Mouse (Mus musculus) embryonic facial prominence, embryonic 13.5 days (tissue): ENCODE results near the gene Zfp442. TPM values are rescaled to one million over a fixed set of nuclear protein-coding genes. Genes with fewer than 3 reads are reported as not detected.
"Not testable (repeated sequence)": the region's sequence is repeated elsewhere in the genome, so short reads cannot be mapped to it uniquely, and the experiment has no call there.

ENCODE experiments used
- ATAC-seq: fragments of 200-750 bp; cut with Nextera tagmentation; 2 replicates; pipeline ENCODE4 v1.8.0; 2017; ENCODE audit warnings: low read depth; ENCODE audit not compliant: insufficient number of reproducible peaks, insufficient read depth, low FRiP score, low TSS enrichment
- H3K27ac ChIP-seq: fragments of 300-500 bp; sonication (generic); 2 replicates; pipeline ENCODE4 v1.5.1; 2015; ENCODE audit warnings: moderate library complexity, mild to moderate bottlenecking, inconsistent platforms
- H3K27me3 ChIP-seq: fragments of 300-500 bp; sonication (generic); 2 replicates; pipeline ENCODE4 v1.6.1; 2015; ENCODE audit warnings: mild to moderate bottlenecking, inconsistent platforms
- H3K36me3 ChIP-seq: fragments of 300-500 bp; sonication (generic); 2 replicates; pipeline ENCODE4 v1.6.1; 2015; ENCODE audit warnings: mild to moderate bottlenecking, inconsistent platforms
- H3K4me1 ChIP-seq: fragments of 300-500 bp; sonication (generic); 2 replicates; pipeline ENCODE4 v1.6.1; 2015; ENCODE audit warnings: inconsistent platforms
- H3K4me2 ChIP-seq: fragments of 300-500 bp; sonication (generic); 2 replicates; pipeline ENCODE4 v1.6.1; 2015; ENCODE audit warnings: moderate library complexity, mild to moderate bottlenecking, inconsistent platforms
- H3K4me3 ChIP-seq: fragments of 300-500 bp; sonication (generic); 2 replicates; pipeline ENCODE4 v1.5.1; 2015; ENCODE audit warnings: mild to moderate bottlenecking, inconsistent platforms
- H3K9ac ChIP-seq: fragments of 300-500 bp; sonication (generic); 2 replicates; pipeline ENCODE4 v1.6.1; 2015; ENCODE audit warnings: mild to moderate bottlenecking, inconsistent platforms
- H3K9me3 ChIP-seq: fragments of 300-500 bp; sonication (generic); 2 replicates; pipeline ENCODE4 v1.6.1; 2016; ENCODE audit warnings: inconsistent platforms
- WGBS: fragments of 180-500 bp; shearing (Covaris S2); methylation state at CpG from one replicate; pipeline ENCODE4 v1.1.7; 2015; ENCODE audit warnings: mixed read lengths; 5-methylcytosine and 5-hydroxymethylcytosine counted together
- polyA plus RNA-seq: library from polyadenylated mRNA; unstranded; fragments of >200 nt; fragmentation: Nextera tagmentation; extraction: Ambion mirVana; gene quantifications from 2 replicates; pipeline ENCODE4 v1.2.1, GENCODE M21; 2015

Gene Zfp442
- polyA plus RNA-seq: 8.2 and 8.5 TPM in 2 replicates

DNA sequence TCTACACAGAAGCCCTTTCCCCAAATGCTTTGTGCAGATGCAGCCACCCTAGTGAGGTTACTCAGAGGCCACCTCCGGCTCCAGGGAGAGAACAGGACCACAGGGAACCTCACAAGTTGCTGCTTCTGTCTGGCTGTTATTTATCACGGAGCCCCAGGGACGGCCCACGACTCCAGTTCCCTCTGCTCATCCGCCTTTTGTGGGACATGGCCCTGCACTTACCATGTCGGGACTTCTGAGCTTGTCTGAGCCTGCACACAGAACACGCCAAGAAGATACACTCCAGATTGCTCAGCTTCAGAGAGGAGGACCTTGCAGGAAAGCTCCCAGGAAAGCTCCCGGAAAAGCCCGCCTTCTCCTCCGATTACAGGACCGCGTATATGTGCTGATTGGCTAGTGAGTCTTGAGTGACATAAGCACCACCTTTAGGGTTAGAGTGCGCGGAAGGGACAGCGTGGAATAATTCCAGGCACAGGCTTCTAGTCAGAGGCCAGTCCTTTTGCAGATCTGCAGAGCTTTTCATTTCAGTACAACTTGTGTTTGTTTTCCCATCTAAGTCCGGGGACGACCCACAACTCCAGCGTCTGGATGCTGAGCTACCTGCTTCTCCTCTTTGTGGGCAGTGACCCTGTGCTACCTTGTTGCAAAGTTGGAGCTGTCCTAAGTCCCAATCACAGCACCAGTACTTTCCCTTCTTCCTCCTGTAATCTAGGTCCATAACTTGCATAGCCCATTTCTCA, at the start of gene Zfp442:
TSS of gene Zfp442 (minus strand) at position 307 of the 740 bp plus-strand sequence.
- Histone ChIP-seq H3K9ac (peak within 1 kb of the TSS; percentile 72), H3K4me3 (peak within 1 kb of the TSS; percentile 51), H3K27ac (peak within 1 kb of the TSS; percentile 77), H3K4me2 (peak within 1 kb of the TSS; percentile 57)
- not testable (repeated sequence) for H3K4me1 ChIP-seq, H3K27me3 ChIP-seq, H3K9me3 ChIP-seq, H3K36me3 ChIP-seq
- under 1% methylated on average over 18 of the region's 18 CpGs for WGBS
- ATAC-seq: peak; percentile 97

DNA sequence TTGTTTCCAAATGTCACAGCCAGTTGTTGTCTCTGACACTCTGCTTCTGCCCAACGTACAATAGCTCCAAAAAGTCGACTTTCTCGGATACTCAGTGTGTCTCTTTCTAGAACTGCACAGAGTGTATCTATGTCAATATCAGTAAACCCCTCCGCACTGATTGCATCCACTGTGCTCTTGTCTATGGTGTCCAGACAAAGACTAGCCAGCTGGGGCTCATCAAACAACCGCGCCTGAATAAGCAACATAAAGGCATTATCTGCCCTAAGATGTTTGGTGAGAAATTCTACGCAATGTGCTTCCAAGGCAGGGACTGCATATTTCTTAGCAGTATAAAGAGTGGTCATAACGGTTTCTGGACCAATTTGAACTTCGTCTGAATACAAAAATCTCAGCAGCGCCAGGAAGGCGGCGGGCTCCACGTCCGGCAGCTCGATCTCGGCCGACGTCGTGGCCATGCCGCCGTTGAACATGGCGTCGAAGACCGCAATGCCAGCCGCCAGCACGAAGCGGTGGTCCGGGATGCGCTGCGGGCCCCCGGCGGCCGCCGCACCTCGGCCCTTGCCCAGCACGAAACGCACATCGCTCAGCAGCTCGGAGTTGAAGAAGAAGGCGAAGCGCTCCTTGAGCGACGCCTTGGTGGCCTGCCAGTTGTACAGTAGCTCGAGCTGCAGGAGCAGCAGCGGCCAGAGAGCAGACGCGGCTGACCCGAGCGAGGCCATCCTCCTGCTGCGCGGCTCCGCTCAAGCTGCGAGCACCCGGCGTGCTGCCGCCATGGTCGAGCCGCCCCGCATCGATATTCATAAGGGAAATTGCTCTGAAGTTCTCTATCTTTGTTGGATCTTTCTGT, 49.1 kb upstream of the Zfp442 start:
- not testable (repeated sequence) for H3K36me3 ChIP-seq, H3K27ac ChIP-seq, ATAC-seq, H3K4me1 ChIP-seq, H3K27me3 ChIP-seq, H3K9me3 ChIP-seq
- H3K4me2 ChIP-seq: peak overlapping the region; percentile 51
- H3K9ac ChIP-seq: 0 out of 2 replicates have a peak overlapping the region, but pooled peaks have one; percentile 52
- H3K4me3 ChIP-seq: peak overlapping the region; percentile 30
- 47% methylated on average over 60 of the region's 60 CpGs for WGBS

DNA sequence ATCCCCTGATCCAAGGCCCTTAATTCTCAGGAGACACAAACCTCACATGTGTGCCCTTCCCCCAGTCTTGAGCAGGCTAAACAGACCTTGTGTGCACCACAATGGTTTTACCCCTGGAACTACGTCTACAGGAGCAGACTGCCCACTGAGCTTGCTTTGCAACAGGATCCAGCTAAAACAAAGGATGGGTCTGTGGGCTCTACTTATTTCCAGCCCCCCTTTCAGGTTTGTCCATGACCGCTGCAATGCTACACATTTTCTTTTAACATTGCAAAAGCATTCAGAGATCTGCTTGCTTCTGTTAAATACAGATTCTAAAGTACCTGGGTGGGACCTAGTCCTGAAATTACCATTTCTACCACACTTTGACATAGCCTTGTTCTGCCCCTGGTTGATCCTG, 41.7 kb upstream of the Zfp442 start:
- Histone ChIP-seq H3K4me1 (no peaks in the 10 kb centered on the region), H3K36me3 (no peaks in the 10 kb centered on the region), H3K4me3 (no peak overlapping the region), H3K27me3 (no peaks in the 10 kb centered on the region), H3K9ac (no peak overlapping the region), H3K4me2 (no peak overlapping the region), H3K27ac (no peak overlapping the region), H3K9me3 (no peaks in the 10 kb centered on the region)
- ATAC-seq: no peak
- 60% methylated on average over 2 of the region's 2 CpGs for WGBS

DNA sequence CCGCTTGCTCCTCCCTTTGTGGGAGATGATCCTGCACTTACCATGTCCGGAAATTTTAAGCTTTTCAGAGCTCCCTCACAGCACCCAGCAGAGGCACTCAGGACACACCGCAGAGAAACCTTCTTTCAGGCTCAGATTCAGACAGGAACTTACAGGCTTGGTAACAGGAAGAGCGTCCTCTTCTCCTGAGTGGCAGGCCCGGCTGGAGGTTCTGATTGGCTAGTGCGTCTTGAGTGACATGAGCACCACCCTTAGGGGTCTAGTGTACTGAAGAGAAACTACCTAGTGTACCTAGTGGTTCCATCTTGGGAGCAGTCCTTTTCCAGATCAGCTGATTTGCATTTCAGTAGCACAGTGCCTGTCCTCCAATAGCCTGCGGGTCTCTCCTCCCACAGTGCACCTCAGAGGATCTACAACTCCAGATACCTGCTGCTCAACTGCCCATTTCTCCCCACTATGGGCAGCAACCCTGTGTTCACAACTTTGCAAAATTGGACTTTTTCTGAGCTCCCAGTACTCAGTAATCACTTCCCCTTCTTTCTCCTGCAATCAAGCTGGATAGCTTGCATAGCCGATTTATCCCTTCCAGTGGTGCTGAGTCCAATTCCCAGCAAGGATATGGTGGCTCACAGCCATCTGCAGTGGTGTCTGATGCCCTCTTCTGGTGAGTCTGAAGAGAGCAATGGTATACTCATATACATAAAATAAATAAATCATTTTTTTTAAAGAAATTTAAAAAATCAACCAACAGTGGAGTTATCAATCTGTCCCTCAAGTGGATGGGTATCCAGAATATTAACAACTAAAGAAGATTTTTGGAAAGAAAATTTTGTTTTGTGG, 33.9 kb upstream of the Zfp442 start, which contains the start of gene Zfp345:
TSS of gene Zfp345 (minus strand) at position 153 of the 840 bp plus-strand sequence.
- not testable (repeated sequence) for H3K4me2 ChIP-seq, H3K4me3 ChIP-seq, H3K27ac ChIP-seq, H3K9ac ChIP-seq, H3K9me3 ChIP-seq, ATAC-seq, H3K4me1 ChIP-seq, H3K27me3 ChIP-seq, H3K36me3 ChIP-seq
- 71% methylated on average over 8 of the region's 8 CpGs for WGBS

DNA sequence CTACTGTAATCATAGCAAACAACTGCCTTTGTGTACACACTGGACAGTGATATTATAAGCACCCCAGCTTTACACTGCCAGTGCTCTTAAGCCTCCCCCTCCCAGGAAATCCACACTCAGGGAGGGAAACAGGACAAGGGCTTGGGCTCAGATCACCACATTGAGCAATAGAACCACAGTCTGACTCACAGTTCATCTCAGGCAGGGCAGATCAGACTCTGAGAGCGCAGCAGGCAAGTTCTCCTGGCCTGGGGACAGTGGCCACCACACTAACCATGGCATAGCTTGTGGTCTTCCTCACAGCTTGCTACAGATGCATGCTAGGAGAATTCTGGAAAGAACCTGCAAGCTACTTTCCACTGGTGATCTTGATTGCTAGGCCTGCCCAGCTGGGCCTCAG, 12.2 kb downstream of the Zfp442 start:
- peaks cover 19% of the 10 kb centered on the region; the same call in 1 of the 2 replicates for H3K9me3 ChIP-seq
- not testable (repeated sequence) for H3K9ac ChIP-seq, H3K27ac ChIP-seq, H3K4me2 ChIP-seq, ATAC-seq, H3K4me1 ChIP-seq, H3K4me3 ChIP-seq, H3K27me3 ChIP-seq
- H3K36me3 ChIP-seq: peaks cover 16% of the 10 kb centered on the region
- WGBS: 92% methylated on average over 1 of the region's 1 CpGs

DNA sequence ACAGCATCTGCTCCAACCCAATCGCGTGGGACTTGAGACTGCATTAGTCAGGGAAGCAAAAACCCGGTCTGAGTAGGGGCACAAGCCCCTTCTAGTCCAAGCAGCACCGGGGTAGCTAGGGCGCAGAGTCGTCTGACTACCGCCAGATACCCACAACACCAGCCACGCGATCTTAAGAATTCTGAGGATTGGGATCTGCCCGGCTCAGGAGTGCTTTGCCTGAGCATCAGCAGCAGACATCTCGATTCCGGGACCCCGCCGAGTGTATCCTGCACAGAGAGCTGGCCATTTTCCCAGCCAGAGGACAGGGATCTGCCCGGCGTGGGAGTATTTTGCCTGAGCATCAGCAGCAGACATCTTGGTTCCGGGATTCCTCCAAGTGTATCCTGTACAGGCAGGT, 39.1 kb downstream of the Zfp442 start:
- H3K36me3 ChIP-seq: peaks cover 29% of the 10 kb centered on the region
- not testable (repeated sequence) for H3K27ac ChIP-seq, ATAC-seq, H3K9ac ChIP-seq, H3K4me1 ChIP-seq, H3K4me3 ChIP-seq, H3K27me3 ChIP-seq, H3K4me2 ChIP-seq
- 89% methylated on average over 17 of the region's 17 CpGs for WGBS
- H3K9me3 ChIP-seq: peaks cover 25% of the 10 kb centered on the region

DNA sequence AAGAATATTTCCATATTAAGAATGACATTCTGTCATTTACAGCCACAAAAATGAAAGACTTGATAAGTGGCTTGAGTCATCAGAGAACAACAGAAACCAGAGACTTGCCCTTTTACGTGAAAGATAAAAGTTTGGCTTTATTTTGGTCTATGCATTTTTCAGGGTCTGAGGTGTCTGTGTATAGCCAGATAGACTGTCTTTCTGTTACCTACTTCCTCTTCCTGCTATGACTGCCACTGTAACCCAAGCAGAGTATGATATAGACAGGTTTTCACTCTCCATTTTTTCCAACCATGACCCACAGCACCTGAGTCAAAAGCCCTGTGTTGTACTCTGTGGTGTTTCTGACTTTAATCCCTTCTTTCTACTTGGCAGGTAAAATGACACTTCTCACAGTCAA, 61.1 kb downstream of the Zfp442 start:
- H3K4me3 ChIP-seq: no peak overlapping the region
- no peak overlapping the region for H3K9ac ChIP-seq
- no peak overlapping the region for H3K4me2 ChIP-seq
- WGBS: 78% methylated on average over 1 of the region's 1 CpGs
- no peaks in the 10 kb centered on the region for H3K27me3 ChIP-seq
- H3K9me3 ChIP-seq: peaks cover 15% of the 10 kb centered on the region; the same call in 1 of the 2 replicates
- no peak overlapping the region for H3K27ac ChIP-seq
- no peaks in the 10 kb centered on the region for H3K36me3 ChIP-seq
- no peak for ATAC-seq
- H3K4me1 ChIP-seq: no peaks in the 10 kb centered on the region

DNA sequence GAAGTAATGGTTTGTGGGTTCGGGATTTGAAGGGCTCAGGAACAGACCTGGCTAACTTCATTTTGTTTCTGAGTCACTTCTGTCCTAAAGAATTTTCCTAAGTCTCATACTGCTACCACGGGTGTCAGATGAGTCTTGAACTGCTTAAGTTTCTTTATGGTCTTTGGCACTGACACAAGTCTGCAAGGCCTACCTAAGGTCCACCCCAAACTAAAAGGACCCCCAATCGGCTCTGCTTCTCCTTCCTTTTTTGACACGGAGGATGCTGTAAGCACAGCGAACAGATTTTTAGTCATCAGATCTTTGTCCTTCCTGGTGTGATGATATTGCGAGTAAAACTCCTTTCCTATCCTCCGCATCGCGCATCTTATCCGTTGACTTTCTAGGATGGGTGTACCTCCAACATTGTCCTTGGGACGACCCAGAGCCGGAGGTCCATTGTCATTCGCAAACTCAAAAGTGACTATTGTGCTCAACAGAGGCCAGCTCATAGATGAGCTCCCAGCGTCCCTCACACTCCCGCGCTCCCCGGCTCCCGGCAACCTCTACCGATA, 65.7 kb downstream of the Zfp442 start:
- H3K27me3 ChIP-seq, ATAC-seq, H3K9ac ChIP-seq, H3K36me3 ChIP-seq, H3K4me2 ChIP-seq, H3K27ac ChIP-seq, H3K4me1 ChIP-seq, H3K4me3 ChIP-seq: not testable (repeated sequence)
- 91% methylated on average over 19 of the region's 19 CpGs for WGBS
- H3K9me3 ChIP-seq: peaks cover 11% of the 10 kb centered on the region; the same call in 1 of the 2 replicates

DNA sequence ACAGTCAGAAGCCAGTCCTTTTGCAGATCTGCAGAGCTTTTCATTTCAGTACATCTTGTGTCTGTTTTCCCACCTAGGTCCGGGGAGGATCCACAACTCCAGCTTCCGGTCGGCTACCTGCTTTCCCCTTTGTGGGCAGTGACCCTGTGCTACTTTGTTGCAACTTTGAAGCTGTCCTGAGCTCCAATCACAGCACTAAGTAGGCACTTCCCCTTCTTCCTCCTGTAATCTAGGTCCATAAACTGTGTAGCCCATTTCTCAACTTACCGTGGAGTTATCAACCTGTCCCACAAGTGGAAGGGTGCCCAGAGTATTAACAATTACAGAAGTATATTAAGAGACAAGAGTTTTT, 88.4 kb downstream of the Zfp442 start:
- peak overlapping the region; percentile 65 for H3K4me3 ChIP-seq
- no peaks in the 10 kb centered on the region for H3K4me1 ChIP-seq
- H3K4me2 ChIP-seq: peak overlapping the region; percentile 58
- H3K36me3 ChIP-seq: no peaks in the 10 kb centered on the region
- no peak overlapping the region for H3K27ac ChIP-seq
- H3K9me3 ChIP-seq: 0 out of 2 replicates have a peak, but pooled peaks cover 4% of the 10 kb centered on the region
- 11% methylated on average over 4 of the region's 4 CpGs for WGBS
- no peak for ATAC-seq
- no peaks in the 10 kb centered on the region for H3K27me3 ChIP-seq
- H3K9ac ChIP-seq: peak overlapping the region; percentile 82

DNA sequence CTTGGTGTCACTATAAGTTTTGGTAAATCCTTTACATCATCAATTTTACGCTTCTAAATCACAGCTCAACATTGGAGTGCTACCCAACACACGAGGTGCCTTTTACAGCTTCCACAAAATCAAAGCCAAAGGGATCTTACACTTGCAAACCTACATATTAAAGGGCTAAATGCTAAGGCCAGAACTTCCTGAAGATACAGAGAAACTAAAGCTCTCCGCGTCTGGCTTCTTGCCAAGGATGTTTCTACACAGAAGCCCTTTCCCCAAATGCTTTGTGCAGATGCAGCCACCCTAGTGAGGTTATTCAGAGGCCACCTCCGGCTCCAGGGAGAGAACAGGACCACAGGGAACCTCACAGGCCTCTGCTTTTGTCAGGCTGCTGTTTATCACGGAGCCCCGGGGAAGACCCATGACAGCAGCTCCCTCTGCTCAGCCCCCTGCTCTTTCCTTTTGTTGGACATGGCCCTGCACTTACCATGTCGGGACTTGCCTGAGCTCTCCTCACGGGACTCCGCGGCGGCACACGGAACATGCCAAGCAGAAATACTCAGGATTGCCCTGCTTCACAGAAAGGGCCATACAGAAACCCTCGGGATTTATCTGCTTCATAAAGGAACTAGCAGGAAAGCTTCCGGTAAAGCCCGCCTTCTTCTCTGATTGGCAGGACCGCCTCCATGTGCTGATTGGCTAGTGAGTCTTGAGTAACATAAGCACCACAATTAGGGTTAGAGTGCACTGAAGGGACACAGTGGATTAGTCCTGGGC, 89.0 kb downstream of the Zfp442 start, which contains the start of gene 3300002I08Rik:
TSS of gene 3300002I08Rik (minus strand) at position 653 of the 765 bp plus-strand sequence.
- 6% methylated on average over 17 of the region's 17 CpGs for WGBS
- peak; percentile 94 for ATAC-seq
- not testable (repeated sequence) for H3K27me3 ChIP-seq, H3K36me3 ChIP-seq, H3K9me3 ChIP-seq, H3K4me1 ChIP-seq
- H3K27ac ChIP-seq: peak within 1 kb of the TSS; percentile 86
- H3K4me2 ChIP-seq: peak within 1 kb of the TSS; percentile 58
- peak within 1 kb of the TSS; percentile 65 for H3K4me3 ChIP-seq
- H3K9ac ChIP-seq: peak within 1 kb of the TSS; percentile 82
